ENCODE assay signal across 8 mouse cellular contexts in genomic region chr1:164456731-164457130, GRCm38 (mm10). TPM values are rescaled to one million over a fixed set of nuclear protein-coding genes. Genes with fewer than 3 reads are reported as not detected.
DNase-seq lines count a peak whose midpoint lies in the region; ATAC-seq and TF ChIP-seq lines count a peak whose summit lies in the region.

No protein-coding gene starts in this region.

- WGBS in forebrain, embryonic 11.5 days, result 7% methylated on average over 8 of the region's 8 CpGs
- WGBS in liver, embryonic 11.5 days, result 12% methylated on average over 8 of the region's 8 CpGs

- no peaks in the 10 kb centered on the region for H3K36me3 ChIP-seq in forebrain, embryonic 11.5 days (ENCODE audit: control insufficient read depth, insufficient read depth, low read length)
- H3K36me3 ChIP-seq in liver, embryonic 11.5 days (ENCODE audit: control insufficient read depth, insufficient read depth, low read length), result 0 out of 2 replicates have a peak, but pooled peaks cover 4% of the 10 kb centered on the region

- intact Hi-C loops in left cerebral cortex, adult 2 months (cut with DNase I), result loop anchor here (2.0 to 5.0 kb wide), 6 partner anchors 120 to 661 kb away; no protein-coding TSS in a partner anchor
- intact Hi-C loops in left cerebral cortex, postnatal 10 days (cut with DNase I), result loop anchor here (1.0 to 10.0 kb wide), 6 partner anchors 121 to 666 kb away; no protein-coding TSS in a partner anchor

- TF ChIP-seq CTCF in left cerebral cortex, adult 2 months (IDR thresholded peaks at IDR 0.05), result no peak
- no peak for TF ChIP-seq CTCF in brain, embryonic 14.5 days (IDR thresholded peaks at IDR 0.05; ENCODE audit: borderline replicate concordance, extremely low read depth, insufficient read depth, insufficient read length)

- peaks cover 13% of the 10 kb centered on the region for H3K4me1 ChIP-seq in forebrain, embryonic 11.5 days (replicated peaks; ENCODE audit: control insufficient read depth, insufficient read depth, low read length)
- H3K4me1 ChIP-seq in liver, embryonic 11.5 days (replicated peaks; ENCODE audit: control insufficient read depth, insufficient read depth, low read length), result peaks cover 7% of the 10 kb centered on the region

- no peaks in the 10 kb centered on the region for H3K9me3 ChIP-seq in forebrain, embryonic 11.5 days (ENCODE audit: control insufficient read depth, low read length)
- H3K9me3 ChIP-seq in liver, embryonic 11.5 days (ENCODE audit: control insufficient read depth, low read length), result no peaks in the 10 kb centered on the region

- no peaks in the 10 kb centered on the region; the same call in 1 of the 2 replicates for H3K27me3 ChIP-seq in forebrain, embryonic 11.5 days (ENCODE audit: control insufficient read depth, insufficient read depth, low read length)
- H3K27me3 ChIP-seq in liver, embryonic 11.5 days (replicated peaks; ENCODE audit: control insufficient read depth, insufficient read depth, low read length), result peaks cover 60% of the 10 kb centered on the region

- H3K9ac ChIP-seq in forebrain, embryonic 11.5 days (ENCODE audit: low read length), result peak overlapping the region; percentile 41; the same call in 1 of the 2 replicates
- no peak overlapping the region for H3K9ac ChIP-seq in liver, embryonic 11.5 days (ENCODE audit: low read depth, low read length)

- peak overlapping the region; percentile 99 for H3K27ac ChIP-seq in left cerebral cortex, adult 2 months
- no peak overlapping the region for H3K27ac ChIP-seq in forebrain, embryonic 11.5 days (ENCODE audit: low read depth, low read length)
- no peak overlapping the region for H3K27ac ChIP-seq in liver, embryonic 11.5 days (ENCODE audit: low read depth, low read length)

- TF ChIP-seq POLR2A in brain, embryonic 14.5 days (IDR thresholded peaks at IDR 0.05; ENCODE audit: borderline replicate concordance, extremely low read depth, insufficient read depth, insufficient read length, poor library complexity, severe bottlenecking), result no peak

- DNase-seq in left cerebral cortex, adult 2 months (ENCODE audit: extremely low spot score in 1 of 2, low spot score in 2 of 2), result peak; percentile 41 to 58
- DNase-seq in left cerebral cortex, postnatal 10 days (ENCODE audit: extremely low spot score in 1 of 2, low spot score in 2 of 2), result no peak
- DNase-seq in brain, embryonic 14.5 days (ENCODE audit: low read depth), result peak; percentile 51
- no peak for DNase-seq in forebrain, embryonic 11.5 days (ENCODE audit: low spot score)
- no peak for DNase-seq in liver, embryonic 11.5 days (ENCODE audit: low spot score)
- peak; percentile 25 to 28 for DNase-seq in thymus, postnatal 10 days (ENCODE audit: low spot score in 2 of 2)
- DNase-seq in spleen, postnatal 10 days (ENCODE audit: low spot score in 2 of 2), result no peak
- DNase-seq in layer of hippocampus, postnatal 25 days (ENCODE audit: extremely low spot score in 1 of 2, low spot score in 1 of 2), result no peak

- H3K4me3 ChIP-seq in left cerebral cortex, adult 2 months, result peak overlapping the region; percentile 94
- H3K4me3 ChIP-seq in forebrain, embryonic 11.5 days (ENCODE audit: low read depth, low read length), result peak overlapping the region; percentile 56
- H3K4me3 ChIP-seq in liver, embryonic 11.5 days (ENCODE audit: low read depth, low read length), result peak overlapping the region; percentile 65

- H3K4me2 ChIP-seq in forebrain, embryonic 11.5 days (ENCODE audit: low read depth, low read length, severe bottlenecking), result peak overlapping the region; percentile 56
- peak overlapping the region; percentile 78 for H3K4me2 ChIP-seq in liver, embryonic 11.5 days

- ATAC-seq in forebrain, embryonic 11.5 days (replicated peaks; ENCODE audit: low FRiP score), result no peak
- ATAC-seq in liver, embryonic 11.5 days (replicated peaks; ENCODE audit: low FRiP score), result no peak

RNA-seq across cellular contexts. Expression of gene Atp1b1, which starts 1.4 kb away (rescaled TPM):
- total RNA-seq in left cerebral cortex, adult 2 months (2021), result 1,000 to 10,000 TPM; 1,624 to 1,674 TPM
- total RNA-seq in left cerebral cortex, postnatal 10 days (2021), result 1,000 to 10,000 TPM; 1,479 to 1,505 TPM
- 78.0 and 126 TPM in 2 replicates for polyA plus RNA-seq in brain, embryonic 14.5 days (2012; rRNA removed)
- polyA plus RNA-seq in forebrain, embryonic 11.5 days (2014; fragmentation: Nextera tagmentation; extraction: Ambion mirVana), result 14.3 and 17.8 TPM in 2 replicates
- 18.2 and 18.6 TPM in 2 replicates for polyA plus RNA-seq in liver, embryonic 11.5 days (2014; fragmentation: Nextera tagmentation; extraction: Ambion mirVana)
- 1,000 to 10,000 TPM; 2,052 to 2,072 TPM for total RNA-seq in layer of hippocampus, postnatal 25 days (2021)

Comparison
In these comparisons a context has a peak if more than half of its experiments do, and no peak if none do; other contexts are left out.
1. DNase-seq: peak in left cerebral cortex, adult 2 months (2 of 2), brain, embryonic 14.5 days (single experiment) and thymus, postnatal 10 days (2 of 2); none in left cerebral cortex, postnatal 10 days (0 of 2), forebrain, embryonic 11.5 days (single experiment), liver, embryonic 11.5 days (single experiment), spleen, postnatal 10 days (0 of 2) and layer of hippocampus, postnatal 25 days (0 of 2).
2. Peak in every context shown above with its lines, with median percentiles within 50 percentile points of each other: H3K4me3 ChIP-seq.